Mouse (Mus musculus): ENCODE measurements around the gene Pou5f1. TPM values are rescaled to one million over a fixed set of nuclear protein-coding genes. Genes with fewer than 3 reads are reported as not detected.

The Pou5f1 gene
- polyA plus RNA-seq, 1 experiment from 2014 or later: not detected

DNA sequence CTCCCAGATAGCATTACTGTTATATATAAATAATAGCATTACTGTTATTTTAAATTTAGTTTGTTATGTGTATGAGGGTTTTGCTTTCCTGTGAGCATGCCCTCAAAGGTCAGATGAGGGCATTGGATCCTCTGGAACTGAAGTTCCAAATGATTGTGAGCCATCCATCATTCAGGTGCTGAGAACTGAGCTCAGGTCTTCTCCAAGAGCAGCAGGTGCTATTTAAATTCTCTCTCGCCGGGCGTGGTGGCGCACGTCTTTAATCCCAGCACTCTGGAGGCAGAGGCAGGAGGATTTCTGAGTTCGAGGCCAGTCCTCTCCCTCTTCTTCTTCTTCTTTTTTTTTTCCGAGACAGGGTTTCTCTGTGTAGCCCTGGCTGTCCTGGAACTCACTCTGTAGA, 8.7 kb upstream of the Pou5f1 start:
- no peak overlapping the region for H3K4me3 ChIP-seq (ENCODE audit: low read depth, low read length)
- TF ChIP-seq CTCF (IDR thresholded peaks at IDR 0.05; ENCODE audit: low read depth) (no peak), EP300 (optimal IDR thresholded peaks at IDR 0.05) (no peak)
- H3K9ac ChIP-seq (ENCODE audit: low read length): no peak overlapping the region
- DNase-seq (ENCODE audit: low spot score) (no peak), ATAC-seq (ENCODE audit: low FRiP score, low TSS enrichment) (no peak)
- H3K36me3 ChIP-seq (ENCODE audit: control insufficient read depth, insufficient read depth, low read length): no peaks in the 10 kb centered on the region
- no peaks in the 10 kb centered on the region for H3K4me1 ChIP-seq (replicated peaks; ENCODE audit: control insufficient read depth, insufficient read depth)
- H3K27ac ChIP-seq (replicated peaks): no peak overlapping the region
- 96% methylated on average over 7 of the region's 7 CpGs for WGBS
- no peaks in the 10 kb centered on the region for H3K27me3 ChIP-seq (ENCODE audit: control insufficient read depth, insufficient read depth, low read length)
- no peaks in the 10 kb centered on the region for H3K9me3 ChIP-seq (ENCODE audit: control insufficient read depth, low read length)
- no peak overlapping the region for H3K4me2 ChIP-seq (replicated peaks; ENCODE audit: low read depth)

- Histone ChIP-seq H3K4me1 (replicated peaks; ENCODE audit: control insufficient read depth, insufficient read depth) (no peaks in the 10 kb centered on the region), H3K27ac (replicated peaks) (no peak overlapping the region), H3K9me3 (ENCODE audit: control insufficient read depth, low read length) (no peaks in the 10 kb centered on the region), H3K36me3 (ENCODE audit: control insufficient read depth, insufficient read depth, low read length) (no peaks in the 10 kb centered on the region), H3K9ac (ENCODE audit: low read length) (no peak overlapping the region), H3K4me3 (ENCODE audit: low read depth, low read length) (no peak overlapping the region), H3K4me2 (replicated peaks; ENCODE audit: low read depth) (no peak overlapping the region), H3K27me3 (ENCODE audit: control insufficient read depth, insufficient read depth, low read length) (no peaks in the 10 kb centered on the region)
- no peak for ATAC-seq (ENCODE audit: low FRiP score, low TSS enrichment)
- 18% methylated on average over 6 of the region's 6 CpGs for WGBS
- no peak for DNase-seq (ENCODE audit: low spot score)
- TF ChIP-seq EP300 (optimal IDR thresholded peaks at IDR 0.05): no peak
- TF ChIP-seq CTCF (IDR thresholded peaks at IDR 0.05; ENCODE audit: low read depth): no peak
Measured at GRCm38 (mm10) chr17:35502226-35502625, 3.6 kb upstream of the Pou5f1 start.

- H3K27ac ChIP-seq (replicated peaks): no peak overlapping the region
- no peaks in the 10 kb centered on the region for H3K9me3 ChIP-seq (ENCODE audit: control insufficient read depth, low read length)
- DNase-seq (ENCODE audit: low spot score) (no peak), ATAC-seq (ENCODE audit: low FRiP score, low TSS enrichment) (no peak)
- H3K27me3 ChIP-seq (ENCODE audit: control insufficient read depth, insufficient read depth, low read length): no peaks in the 10 kb centered on the region
- H3K4me2 ChIP-seq (replicated peaks; ENCODE audit: low read depth): no peak overlapping the region
- H3K4me1 ChIP-seq (replicated peaks; ENCODE audit: control insufficient read depth, insufficient read depth): no peaks in the 10 kb centered on the region
- no peak overlapping the region for H3K9ac ChIP-seq (ENCODE audit: low read length)
- TF ChIP-seq CTCF (IDR thresholded peaks at IDR 0.05; ENCODE audit: low read depth): no peak
- no peak for TF ChIP-seq EP300 (optimal IDR thresholded peaks at IDR 0.05)
- 61% methylated on average over 5 of the region's 5 CpGs for WGBS
- no peak overlapping the region for H3K4me3 ChIP-seq (ENCODE audit: low read depth, low read length)
- no peaks in the 10 kb centered on the region for H3K36me3 ChIP-seq (ENCODE audit: control insufficient read depth, insufficient read depth, low read length)
Measured at GRCm38 (mm10) chr17:35502762-35503161, 3.1 kb upstream of the Pou5f1 start.

- Histone ChIP-seq H3K27ac (replicated peaks) (no peak overlapping the region), H3K4me3 (ENCODE audit: low read depth, low read length) (no peak overlapping the region), H3K4me2 (replicated peaks; ENCODE audit: low read depth) (no peak overlapping the region), H3K4me1 (replicated peaks; ENCODE audit: control insufficient read depth, insufficient read depth) (no peaks in the 10 kb centered on the region), H3K9ac (ENCODE audit: low read length) (no peak overlapping the region), H3K27me3 (ENCODE audit: control insufficient read depth, insufficient read depth, low read length) (no peaks in the 10 kb centered on the region), H3K36me3 (ENCODE audit: control insufficient read depth, insufficient read depth, low read length) (no peaks in the 10 kb centered on the region), H3K9me3 (ENCODE audit: control insufficient read depth, low read length) (no peaks in the 10 kb centered on the region)
- TF ChIP-seq CTCF (IDR thresholded peaks at IDR 0.05; ENCODE audit: low read depth): no peak
- no peak for TF ChIP-seq EP300 (optimal IDR thresholded peaks at IDR 0.05)
- 40% methylated on average over 5 of the region's 5 CpGs for WGBS
- DNase-seq (ENCODE audit: low spot score): no peak
- ATAC-seq (ENCODE audit: low FRiP score, low TSS enrichment): no peak
Measured at GRCm38 (mm10) chr17:35503849-35504248, 2.0 kb upstream of the Pou5f1 start.

DNA sequence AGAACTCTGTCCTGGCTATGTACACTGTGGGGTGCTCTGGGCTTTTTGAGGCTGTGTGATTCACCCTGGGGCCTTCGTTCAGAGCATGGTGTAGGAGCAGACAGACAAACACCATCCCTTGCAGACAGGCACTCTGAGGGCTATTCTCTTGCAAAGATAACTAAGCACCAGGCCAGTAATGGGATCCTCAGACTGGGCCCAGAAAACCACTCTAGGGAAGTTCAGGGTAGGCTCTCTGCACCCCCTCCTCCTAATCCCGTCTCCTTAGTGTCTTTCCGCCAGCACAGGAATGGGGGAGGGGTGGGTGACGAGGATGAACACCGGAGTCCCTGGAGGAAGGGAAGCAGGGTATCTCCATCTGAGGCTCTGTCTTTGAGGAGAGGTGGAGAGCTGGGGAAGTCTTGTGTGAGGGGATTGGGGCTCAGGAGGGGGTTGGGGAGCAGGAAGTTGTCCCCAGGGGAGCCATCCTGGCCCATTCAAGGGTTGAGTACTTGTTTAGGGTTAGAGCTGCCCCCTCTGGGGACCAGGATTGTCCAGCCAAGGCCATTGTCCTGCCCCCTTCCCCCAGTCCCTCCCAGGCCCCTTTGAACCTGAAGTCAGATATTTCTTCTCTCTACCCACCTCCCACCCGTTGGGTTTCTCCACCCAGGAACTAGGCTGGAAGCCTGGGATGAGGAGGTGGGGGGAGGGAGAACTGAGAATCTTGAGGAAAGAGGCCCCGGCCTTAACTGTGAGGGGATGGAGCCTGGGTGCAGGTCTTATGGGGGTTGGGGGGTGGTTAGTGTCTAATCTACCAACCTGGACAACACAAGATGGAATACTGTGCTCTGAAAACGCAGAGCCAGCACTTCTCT, 963 bp upstream of the Pou5f1 start:
- H3K9me3 ChIP-seq (ENCODE audit: control insufficient read depth, low read length): no peaks in the 10 kb centered on the region
- DNase-seq (ENCODE audit: low spot score) (no peak), ATAC-seq (ENCODE audit: low FRiP score, low TSS enrichment) (no peak)
- no peaks in the 10 kb centered on the region for H3K27me3 ChIP-seq (ENCODE audit: control insufficient read depth, insufficient read depth, low read length)
- no peaks in the 10 kb centered on the region for H3K4me1 ChIP-seq (replicated peaks; ENCODE audit: control insufficient read depth, insufficient read depth)
- 48% methylated on average over 8 of the region's 8 CpGs for WGBS
- H3K4me2 ChIP-seq (replicated peaks; ENCODE audit: low read depth): no peak overlapping the region
- no peak overlapping the region for H3K4me3 ChIP-seq (ENCODE audit: low read depth, low read length)
- H3K9ac ChIP-seq (ENCODE audit: low read length): no peak overlapping the region
- H3K27ac ChIP-seq (replicated peaks): no peak overlapping the region
- no peaks in the 10 kb centered on the region for H3K36me3 ChIP-seq (ENCODE audit: control insufficient read depth, insufficient read depth, low read length)
- TF ChIP-seq CTCF (IDR thresholded peaks at IDR 0.05; ENCODE audit: low read depth) (no peak), EP300 (optimal IDR thresholded peaks at IDR 0.05) (no peak)

GRCm38 (mm10) chr17:35506881-35507280, 1.1 kb downstream of the Pou5f1 start:
- Histone ChIP-seq H3K4me1 (replicated peaks; ENCODE audit: control insufficient read depth, insufficient read depth) (no peaks in the 10 kb centered on the region), H3K9me3 (ENCODE audit: control insufficient read depth, low read length) (no peaks in the 10 kb centered on the region), H3K9ac (ENCODE audit: low read length) (no peak overlapping the region), H3K36me3 (ENCODE audit: control insufficient read depth, insufficient read depth, low read length) (no peaks in the 10 kb centered on the region), H3K27me3 (ENCODE audit: control insufficient read depth, insufficient read depth, low read length) (no peaks in the 10 kb centered on the region), H3K4me2 (replicated peaks; ENCODE audit: low read depth) (no peak overlapping the region), H3K27ac (replicated peaks) (no peak overlapping the region), H3K4me3 (ENCODE audit: low read depth, low read length) (no peak overlapping the region)
- TF ChIP-seq EP300 (optimal IDR thresholded peaks at IDR 0.05) (no peak), CTCF (IDR thresholded peaks at IDR 0.05; ENCODE audit: low read depth) (no peak)
- ATAC-seq (ENCODE audit: low FRiP score, low TSS enrichment) (no peak), DNase-seq (ENCODE audit: low spot score) (no peak)
- WGBS: 19% methylated on average over 10 of the region's 10 CpGs
